Mouse (Mus musculus) bone marrow, adult 2 months (tissue): Measurements from ENCODE around the gene Atrx.

Experiments
- CTCF ChIP-seq: fragments of 200-500 bp; IDR thresholded peaks from 2 replicates; pipeline ENCODE4 v1.5.1; 2011; ENCODE audit warnings: low read length, control low read depth; ENCODE audit not compliant: control insufficient read depth, insufficient read depth
- POLR2A ChIP-seq: fragments of 200-500 bp; IDR thresholded peaks from 2 replicates; pipeline ENCODE4 v1.6.1; 2011; ENCODE audit warnings: low read depth, mild to moderate bottlenecking, control low read depth, low read length, borderline replicate concordance; ENCODE audit not compliant: control insufficient read depth

DNA sequence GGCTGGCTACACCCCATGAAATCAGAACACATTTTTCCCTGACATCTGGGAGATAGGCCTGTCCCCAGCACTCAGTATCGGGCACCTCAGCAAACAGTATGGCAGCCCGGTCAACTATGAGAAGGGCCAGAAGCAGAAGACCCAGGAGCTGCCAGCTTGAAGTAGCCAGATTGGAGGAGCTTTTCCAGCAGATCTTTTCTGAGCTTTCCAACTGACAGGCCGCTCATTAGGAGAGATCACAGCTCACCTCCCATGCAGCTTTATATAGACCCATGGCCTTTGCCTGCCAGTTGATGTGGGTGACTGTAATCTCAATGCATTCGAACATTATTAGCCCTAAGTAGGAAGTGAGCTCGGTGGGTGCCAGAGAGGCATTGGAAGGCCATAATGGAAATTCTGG is 155.9 kb downstream of the Atrx start:
- no peak for TF ChIP-seq CTCF
- no peak for TF ChIP-seq POLR2A
